Mouse (Mus musculus) ovary, postnatal 10 days (tissue): ENCODE results near the gene Rnase1.
"Not testable (repeated sequence)": the region's sequence is repeated elsewhere in the genome, so short reads cannot be mapped to it uniquely, and the experiment has no call there.

Experiments used
- DNase-seq: peaks from one replicate; pipeline ENCODE4 v3.0.0; 2022; ENCODE audit warnings: low spot score

The Rnase1 gene

DNA sequence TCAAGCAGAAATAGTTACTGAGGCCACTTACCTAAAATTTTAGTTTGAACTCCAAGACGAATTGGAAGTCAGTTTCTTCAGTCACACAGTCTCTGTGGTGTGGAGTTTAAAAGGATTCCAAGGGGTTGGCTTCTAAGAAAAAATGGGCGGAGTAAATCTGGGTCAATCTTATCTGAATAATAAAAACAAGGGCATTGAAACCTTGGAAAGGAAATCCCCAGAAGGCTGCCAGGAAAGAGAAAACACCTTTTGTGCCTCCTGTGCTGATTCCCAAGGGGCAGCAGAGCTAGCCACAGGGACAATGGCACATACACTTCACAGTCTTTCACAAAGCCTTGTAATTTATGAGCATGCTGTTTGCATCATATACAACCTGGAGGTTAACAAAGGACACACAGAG lies at the start of gene Rnase1:
Rnase1 (minus strand) TSS at position 101 of the 400 bp plus-strand sequence.
- DNase-seq: no peak

DNA sequence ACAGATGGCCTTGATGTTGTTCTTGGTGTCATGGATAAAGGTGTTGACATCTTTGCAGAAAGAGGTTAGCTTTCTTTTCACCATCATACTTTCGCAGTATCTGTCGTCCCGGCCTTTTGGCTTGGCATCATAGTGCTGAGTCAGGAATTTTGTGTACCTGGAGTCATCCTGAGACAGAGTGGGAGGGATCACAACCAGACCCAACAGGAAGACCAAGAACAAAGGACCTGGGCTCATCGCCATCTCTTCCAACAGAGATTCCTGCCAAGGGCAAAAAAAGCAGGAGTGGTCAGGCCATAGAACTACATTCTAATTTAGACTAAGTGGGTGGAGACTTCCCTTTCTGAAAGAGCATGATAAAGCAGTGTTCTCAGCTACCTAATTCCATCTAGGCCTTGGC lies 49.1 kb upstream of the Rnase1 start:
- DNase-seq: no peak

DNA sequence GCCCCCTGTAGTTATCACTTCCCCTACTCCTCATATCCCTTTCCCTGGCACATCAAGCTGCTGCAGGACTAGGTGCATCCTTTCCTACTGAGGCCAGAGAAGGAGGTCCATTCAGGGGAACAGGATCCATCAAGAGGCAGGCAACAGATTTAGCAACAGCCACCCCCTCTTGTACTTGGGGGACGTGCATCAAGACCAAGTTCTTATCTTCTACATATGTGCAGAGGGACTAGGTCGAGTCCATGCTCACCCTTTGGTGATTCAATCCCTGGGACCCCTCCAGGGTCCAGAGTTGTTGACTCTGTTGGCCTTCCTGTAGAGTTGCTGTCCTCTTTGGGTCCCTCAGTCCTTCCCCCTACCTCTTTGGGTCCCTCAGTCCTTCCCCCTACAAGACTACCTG lies 34.5 kb upstream of the Rnase1 start:
- DNase-seq: not testable (repeated sequence)

DNA sequence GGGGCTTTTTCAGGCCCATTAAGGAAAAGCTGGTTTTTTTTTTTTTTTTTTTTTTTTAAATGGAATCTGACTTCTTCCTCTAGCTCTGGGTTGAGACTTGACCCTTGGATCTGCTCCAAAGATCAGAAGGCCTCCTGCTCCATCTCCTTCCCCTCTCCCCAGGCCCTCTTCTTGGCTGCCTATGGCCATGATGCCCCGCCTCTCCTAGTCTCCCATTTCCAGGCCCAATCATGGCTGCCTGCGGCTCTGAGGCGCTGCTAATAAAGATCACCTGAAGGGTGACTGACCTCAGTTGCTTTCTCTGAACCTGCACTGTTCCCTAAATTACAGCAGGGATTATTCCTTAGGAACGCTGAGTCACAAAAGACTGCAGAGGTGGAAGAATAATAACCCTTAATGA lies 27.3 kb upstream of the Rnase1 start:
- no peak for DNase-seq

DNA sequence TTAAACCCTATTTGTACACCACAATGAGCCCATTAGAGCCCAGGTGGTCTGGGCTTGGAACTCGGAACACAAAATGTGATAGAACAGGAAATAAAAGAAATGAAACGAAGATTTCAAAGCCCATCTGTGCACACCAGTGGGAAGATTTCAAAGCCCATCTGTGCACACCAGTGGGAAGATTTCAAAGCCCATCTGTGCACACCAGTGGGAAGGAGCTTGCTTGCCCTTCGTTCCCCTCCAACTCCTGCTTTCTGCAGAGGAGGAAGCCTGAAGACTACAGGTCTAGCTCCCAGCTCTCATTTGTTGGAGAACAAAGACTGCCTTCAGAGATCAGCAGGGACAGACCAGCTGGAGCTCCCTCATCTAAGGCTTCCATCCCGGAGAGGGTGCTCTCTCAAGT lies 26.4 kb upstream of the Rnase1 start:
- not testable (repeated sequence) for DNase-seq

DNA sequence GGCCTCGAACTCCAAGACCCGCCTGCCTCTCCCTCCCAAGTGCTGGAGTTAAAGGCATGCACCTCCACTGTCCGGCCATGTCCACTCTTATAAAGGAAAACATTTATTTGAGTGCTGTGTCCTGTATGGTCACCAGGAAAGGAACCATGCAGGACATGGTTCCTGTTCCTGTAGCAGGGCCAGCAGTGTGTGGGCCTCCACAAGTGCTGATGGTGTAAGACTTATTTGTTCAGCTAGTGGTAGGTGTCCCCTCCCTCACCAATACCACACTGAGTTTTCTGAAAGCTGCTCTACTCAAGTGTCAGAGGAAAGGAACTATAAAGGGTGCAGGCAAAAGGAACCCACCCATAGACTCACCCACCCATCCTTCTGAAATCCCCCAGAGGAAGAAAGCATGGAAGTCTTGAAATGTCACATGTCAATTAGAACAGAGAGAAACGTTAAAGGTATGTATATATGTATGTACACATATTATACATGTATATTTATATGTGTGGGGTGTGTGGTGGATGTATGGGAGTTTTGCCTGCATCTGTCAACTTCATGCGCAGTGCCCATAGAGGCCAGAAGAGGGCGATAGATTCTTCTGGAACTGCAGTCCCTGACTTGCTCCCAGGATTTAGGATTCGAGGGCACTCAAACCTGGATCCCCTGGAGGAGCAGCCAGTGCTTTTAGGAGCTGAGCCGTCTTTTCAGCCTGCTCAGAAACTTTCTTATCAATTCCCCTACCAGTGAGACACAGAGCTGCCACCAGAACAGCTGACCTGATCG lies 25.7 kb upstream of the Rnase1 start:
- DNase-seq: not testable (repeated sequence)

DNA sequence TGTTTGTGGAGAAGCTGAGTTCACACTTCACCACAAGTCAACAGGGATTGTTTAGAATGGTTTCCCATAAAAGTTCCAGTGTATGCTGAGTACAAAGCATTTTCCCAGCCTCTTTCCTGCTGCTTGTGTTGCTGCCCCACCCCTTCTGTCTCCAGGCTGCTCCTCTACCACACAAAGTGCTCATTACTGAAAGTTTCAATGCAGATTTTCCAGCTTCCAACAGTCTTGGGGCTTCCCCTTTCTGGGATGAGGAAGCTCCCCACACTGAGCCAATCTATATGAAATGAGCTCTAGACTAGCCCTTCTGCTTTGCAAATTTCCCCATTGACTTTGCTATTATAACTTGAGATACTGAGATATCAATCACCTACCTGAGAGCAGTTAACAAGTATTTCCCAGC lies 19.5 kb upstream of the Rnase1 start:
- no peak for DNase-seq

DNA sequence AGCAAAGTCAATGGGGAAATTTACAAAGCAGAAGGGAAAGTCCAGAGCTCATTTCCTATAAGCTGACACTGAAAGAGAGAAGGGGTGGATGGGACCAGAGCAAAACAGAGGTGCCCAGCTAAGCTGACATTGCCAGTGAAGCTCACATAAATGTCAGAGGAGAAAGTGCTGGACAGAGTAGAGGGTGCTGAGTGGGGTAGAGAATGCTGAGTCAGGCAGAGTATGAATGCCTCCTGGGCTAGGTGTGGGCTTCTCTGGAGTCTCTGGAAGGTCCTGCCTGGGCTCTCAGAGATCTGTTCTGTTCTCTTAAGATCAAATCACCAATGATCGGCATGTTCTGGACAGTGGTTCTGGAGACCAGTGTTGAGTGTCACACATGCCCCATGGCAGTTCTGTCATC lies 18.9 kb upstream of the Rnase1 start:
- DNase-seq: no peak

DNA sequence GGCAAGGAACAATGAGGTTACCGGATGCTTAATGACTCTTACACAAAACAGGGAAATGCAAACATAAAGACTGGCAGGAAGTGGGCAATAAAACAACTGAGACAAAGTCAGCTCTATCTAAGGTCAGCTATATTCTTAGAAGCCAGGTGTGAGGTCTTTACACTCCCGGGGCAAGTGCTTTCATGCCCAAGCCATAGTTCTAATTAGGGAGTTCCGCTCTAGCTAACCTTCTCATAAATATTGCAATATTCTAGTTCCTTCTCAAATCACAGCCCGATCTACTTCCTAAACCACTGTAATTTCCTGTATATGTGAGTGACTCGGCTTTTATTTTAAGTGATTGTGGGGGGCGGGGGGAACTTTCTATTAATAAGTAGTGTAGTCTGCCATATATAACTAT lies 16.7 kb upstream of the Rnase1 start:
- not testable (repeated sequence) for DNase-seq

DNA sequence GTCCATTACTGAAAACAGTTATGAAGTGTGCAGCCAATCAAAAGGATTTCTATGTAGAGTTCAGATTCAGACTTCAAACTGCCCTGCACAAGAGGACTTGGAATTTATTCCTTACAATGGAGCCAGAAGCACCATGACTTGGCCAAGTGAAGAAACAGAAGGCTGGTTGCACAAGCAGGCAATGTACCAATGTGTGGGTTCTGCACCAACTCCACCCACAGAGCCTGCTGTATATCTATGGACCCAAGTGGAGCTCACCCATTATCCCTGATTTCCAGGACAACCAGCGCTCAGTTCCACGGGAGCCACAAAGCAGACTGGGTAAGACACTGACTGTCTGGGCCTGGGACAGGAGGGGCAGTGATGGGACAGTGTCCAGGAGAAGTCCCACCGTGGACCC lies 15.4 kb upstream of the Rnase1 start, which contains the start of gene Rnase2b:
Rnase2b (plus strand) TSS at position 285 of the 400 bp plus-strand sequence.
- not testable (repeated sequence) for DNase-seq

DNA sequence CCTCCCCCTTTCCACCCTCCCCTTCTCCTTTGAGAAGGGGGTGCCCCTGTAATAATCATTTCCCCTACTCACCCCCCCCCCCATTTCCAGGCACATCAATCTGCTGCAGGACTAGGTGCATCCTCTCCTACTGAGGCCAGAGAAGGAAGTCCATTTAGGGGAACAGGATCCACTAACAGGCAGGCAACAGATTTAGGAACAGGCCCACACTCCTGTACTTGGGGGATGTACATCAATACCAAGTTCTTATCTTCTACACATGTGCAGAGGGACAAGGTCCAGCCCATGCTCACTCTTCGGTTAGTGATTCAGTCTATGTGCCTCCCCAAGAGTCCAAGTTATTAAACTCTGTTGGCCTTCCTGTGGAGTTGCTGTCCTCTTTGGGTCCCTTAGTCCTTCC lies 10.5 kb upstream of the Rnase1 start:
- DNase-seq: no peak

DNA sequence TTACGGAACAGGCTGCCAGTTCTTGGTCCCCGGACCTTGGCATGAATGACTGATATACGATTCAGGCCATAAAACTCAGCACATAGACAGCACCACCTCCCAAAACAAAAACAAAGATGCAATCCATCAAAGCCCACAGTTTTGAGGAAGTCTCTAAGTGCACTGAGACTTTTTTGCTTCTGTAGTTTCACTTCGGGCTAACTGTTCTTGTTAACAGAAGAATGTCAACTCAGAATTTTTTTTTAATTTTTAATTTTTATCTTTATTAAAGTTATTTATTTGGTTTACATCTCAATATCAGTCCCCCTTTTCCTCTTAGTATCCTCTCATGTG lies 10.1 kb upstream of the Rnase1 start:
- no peak for DNase-seq

DNA sequence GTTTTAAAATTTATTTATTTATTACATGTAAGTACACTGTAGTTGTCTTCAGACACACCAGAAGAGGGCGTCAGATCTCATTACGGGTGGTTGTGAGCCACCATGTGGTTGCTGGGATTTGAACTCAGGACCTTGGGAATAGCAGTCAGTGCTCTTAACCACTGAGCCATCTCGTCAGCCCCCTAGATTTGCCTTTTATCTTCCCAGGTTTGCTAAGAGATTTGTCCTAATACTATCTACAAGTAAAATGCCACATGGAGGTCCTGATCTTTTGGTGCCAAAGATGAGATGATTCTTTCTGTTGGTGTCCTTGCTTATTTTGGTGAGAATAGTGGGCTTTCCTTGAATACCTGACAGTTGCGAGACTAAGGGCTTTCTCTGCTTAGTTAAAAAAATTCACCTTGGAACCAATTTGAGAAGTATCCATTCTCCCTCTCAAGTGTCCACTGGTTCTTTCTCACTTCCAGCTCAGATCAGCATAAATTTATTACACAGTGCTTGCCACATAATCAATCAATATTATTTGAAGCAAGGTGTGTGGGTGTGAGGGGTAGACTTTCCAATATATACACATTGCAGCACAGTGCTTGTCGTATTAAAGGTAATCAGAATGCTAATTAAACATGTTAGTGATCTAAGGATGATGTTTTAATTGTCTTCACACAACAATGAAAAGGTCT lies 9.6 kb upstream of the Rnase1 start:
- no peak for DNase-seq

DNA sequence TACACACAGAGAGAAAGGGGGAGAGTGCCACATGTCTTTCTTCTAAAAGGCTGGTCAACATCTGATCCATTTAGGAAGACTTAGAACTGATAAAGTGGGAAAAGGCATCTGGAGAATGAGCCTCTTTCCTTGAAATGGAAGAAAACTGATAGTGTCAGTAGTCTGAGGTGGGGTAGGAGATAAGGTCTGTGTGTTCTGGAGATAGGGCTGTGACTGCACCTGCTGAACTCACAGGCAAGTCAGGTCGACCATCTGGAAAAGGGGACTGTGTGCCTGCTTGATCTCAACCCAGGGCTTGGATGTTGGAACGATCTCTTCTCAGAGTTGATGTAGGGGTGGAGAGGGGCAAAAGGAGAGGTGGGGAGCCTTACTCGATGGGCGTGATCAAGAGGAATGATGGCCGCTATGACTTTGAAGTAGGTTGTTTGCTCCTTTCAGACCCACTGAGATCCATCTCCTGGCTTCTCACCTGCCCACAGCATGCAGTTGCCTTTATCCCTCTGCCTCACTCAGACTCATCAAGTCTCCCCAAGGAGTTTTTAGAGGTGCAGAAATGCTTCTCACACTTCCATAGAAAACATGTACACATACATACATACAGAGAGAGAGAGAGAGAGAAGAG lies 5.8 kb upstream of the Rnase1 start:
- DNase-seq: no peak

DNA sequence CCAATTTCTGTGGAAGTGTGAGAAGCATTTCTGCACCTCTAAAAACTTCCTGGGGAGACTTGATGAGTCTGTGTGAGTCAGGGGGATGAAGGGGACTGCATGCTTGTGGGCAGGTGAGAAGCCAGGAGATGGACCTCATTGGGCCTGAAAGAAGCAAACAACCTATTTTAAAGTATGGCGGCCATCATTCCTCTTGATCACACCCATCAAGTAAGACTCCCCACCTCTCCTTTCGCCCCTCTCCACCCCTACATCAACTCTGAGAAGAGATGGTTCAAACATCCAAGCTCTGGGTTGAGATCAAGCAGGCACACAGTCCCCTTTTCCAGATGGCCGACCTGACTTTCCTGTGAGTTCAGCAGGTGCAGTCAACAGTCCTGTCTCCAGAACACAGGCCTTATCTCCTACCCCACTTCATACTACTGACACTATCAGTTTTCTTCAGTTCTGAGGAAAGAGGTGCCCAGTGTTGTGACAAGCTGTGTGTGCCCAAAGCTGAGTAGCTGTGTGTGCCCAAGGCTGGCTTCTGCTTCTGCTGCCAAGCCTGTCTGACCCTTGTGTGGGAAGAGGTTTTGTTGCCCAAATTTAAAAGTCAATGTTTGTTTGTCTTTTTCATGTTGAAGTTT lies 3.7 kb upstream of the Rnase1 start:
- no peak for DNase-seq

DNA sequence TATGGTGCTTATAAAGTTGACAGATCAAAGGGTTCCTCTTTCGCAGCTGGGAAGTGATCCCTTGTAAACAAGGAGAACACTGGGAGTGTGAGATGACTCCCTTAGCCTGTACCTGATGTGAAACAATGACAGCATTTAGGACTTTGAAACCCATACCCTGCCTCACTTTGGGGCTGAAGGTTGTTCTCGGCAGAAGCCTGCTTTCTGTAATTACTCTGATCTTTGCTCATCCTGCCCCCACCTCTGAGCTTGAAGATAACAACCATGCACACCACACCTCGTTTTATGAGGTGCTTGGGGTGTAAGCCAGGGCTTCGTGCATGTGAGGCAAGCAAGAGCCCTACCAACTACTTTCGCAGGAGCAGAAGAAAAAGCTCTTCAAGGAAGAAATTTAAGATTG lies 2.6 kb upstream of the Rnase1 start:
- DNase-seq: no peak

DNA sequence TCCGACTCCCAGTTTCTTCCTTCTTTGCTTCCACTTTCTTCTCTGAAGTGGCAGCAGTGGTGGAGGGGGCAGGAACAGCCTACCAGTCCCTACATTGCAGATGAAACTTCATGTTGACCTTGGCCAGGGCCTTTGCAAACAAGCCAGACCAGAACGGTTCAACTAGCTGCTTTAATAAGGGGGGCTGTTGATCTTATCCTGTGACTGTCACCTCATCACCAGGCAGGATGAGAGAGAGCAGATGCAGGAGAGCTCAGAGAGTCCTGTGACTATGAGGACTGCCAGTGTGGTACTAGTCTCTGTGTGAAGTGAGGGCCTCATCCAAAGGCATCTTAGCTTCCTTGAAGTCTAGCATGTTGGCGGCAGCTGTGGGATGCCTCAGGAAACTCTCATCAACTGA lies 1.4 kb upstream of the Rnase1 start:
- DNase-seq: no peak

DNA sequence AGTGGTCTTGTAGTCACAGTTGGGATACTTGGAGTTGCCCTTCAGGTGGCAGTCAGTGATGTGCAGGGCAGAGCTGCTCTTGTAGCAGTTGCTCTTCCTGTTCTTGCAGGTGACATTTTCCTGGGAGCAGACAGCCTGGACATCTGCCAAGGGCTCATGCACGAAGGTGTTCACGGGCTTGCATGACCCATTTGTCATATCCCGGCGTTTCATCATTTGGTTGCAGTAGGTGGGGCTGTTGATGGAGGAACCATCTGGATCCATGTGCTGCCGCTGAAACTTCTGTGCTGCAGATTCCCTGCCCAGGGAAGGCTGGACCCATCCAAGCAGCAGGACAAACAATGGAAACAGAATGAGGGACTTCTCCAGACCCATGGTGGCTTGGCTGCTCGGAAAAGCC lies 1.1 kb downstream of the Rnase1 start:
- no peak for DNase-seq

DNA sequence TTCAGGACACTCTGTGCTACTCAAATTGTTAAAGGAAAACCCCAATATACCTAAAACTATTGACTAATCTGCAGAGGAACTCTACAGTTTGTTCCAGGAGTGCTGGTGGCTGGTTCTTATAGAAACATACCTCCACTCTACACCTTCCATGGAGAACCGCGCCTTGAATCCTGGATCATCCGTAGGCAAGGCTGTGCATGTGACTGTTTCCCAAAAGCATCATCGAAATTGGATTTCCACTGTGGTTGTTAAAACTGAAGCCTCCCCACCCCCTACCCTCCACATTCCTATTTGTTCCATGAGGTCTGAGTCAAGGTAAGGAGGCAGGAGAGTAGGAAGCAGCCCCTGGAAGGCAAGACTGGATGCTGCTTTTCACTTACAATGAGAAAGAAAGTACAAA lies 2.1 kb downstream of the Rnase1 start:
- DNase-seq: no peak

DNA sequence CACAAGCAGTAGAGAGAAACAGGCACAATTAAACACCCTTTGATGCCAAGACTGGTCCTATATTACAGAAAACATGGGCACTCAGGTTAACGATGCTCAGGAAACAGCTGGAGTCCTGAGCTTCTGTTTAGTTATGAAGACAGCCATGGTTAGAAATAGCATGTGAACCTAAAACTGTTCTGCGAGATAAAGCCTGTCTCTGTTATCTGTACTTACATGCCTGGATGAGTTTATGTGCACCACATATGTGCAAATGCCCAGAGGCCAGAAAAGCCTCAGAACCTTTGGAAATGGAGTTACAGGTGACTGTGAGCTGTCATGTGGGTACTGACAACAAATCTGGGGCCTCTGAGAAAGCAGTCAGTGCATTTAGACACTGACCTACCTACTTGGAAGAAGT lies 2.6 kb downstream of the Rnase1 start:
- no peak for DNase-seq

DNA sequence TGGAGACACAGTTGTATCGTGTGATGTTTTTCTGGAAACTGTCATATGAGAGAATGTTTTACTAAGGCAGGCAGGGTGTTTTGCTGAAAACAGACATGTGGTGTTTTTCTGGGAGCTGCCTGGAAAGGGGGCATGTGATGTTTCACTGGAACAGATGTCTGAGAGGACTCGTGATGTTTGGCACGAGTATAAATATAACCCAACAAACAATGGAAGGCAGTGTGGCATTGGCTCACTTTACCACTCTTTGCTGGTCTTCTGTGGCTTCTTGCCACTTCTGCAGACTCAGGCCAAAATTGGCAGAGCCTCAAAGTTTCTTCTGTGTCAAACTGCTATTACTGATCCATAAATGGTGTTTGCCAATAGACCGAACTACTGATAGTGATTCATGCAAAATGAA lies 3.3 kb downstream of the Rnase1 start:
- no peak for DNase-seq

DNA sequence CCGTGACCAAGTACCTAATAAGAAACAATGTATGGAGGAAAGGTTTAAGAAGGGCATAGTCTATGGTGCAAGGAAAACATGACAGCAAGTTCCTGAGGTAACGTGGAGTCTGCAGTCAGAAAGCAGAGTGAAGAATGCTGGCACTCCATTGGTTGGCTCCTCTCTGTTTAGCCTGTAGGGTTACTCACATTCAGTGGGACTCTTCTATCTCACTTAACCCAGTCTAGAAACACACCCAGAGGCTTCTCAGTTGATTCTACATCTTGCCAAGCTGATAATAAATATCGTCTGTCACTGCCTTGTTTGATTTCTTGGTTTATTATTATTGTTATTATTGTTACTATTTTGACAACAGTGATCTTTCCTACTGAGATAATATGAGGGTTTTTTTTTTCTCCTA lies 4.0 kb downstream of the Rnase1 start:
- DNase-seq: no peak

DNA sequence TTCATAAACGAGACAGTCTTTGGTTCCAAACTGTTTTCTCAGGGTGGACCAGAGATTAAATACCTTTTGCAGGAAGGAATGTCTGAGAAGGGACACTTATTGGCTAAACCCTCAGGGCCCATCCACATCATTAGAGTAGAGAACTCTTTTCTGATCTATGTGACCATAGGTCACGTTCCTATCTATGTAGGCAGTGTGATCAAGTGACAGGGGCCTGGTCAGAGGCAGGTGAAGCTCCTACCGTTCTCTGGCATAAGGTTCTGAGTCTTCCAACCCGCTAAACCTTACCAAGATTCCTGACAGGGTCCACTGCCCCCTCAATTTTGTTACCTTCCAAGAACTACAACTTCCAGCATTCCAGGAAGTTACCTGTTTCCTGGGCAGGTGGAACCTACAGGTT lies 4.5 kb downstream of the Rnase1 start:
- DNase-seq: no peak
